Mouse (Mus musculus) urinary bladder, postnatal 10 days (tissue): ENCODE measurements around the gene Capn15.

Experiments
- DNase-seq: peaks from one replicate; pipeline ENCODE4 v3.0.0; 2022; ENCODE audit warnings: low spot score

Gene Capn15

GRCm38 (mm10) chr17:25919144-25919785 lies 66.3 kb downstream of the Capn15 start, which contains the start of gene Rab40c:
TSS of gene Rab40c (minus strand) at chr17:25919727.
- no peak for DNase-seq

GRCm38 (mm10) chr17:25918037-25918750 lies 67.4 kb downstream of the Capn15 start:
- no peak for DNase-seq

- no peak for DNase-seq
Measured at GRCm38 (mm10) chr17:25916931-25917647, 68.5 kb downstream of the Capn15 start.

GRCm38 (mm10) chr17:25914295-25914694 lies 71.3 kb downstream of the Capn15 start:
- DNase-seq, result no peak

GRCm38 (mm10) chr17:25913877-25914275 lies 71.7 kb downstream of the Capn15 start:
- DNase-seq, result no peak

- DNase-seq, result no peak
Measured at GRCm38 (mm10) chr17:25913186-25913876, 72.3 kb downstream of the Capn15 start.

GRCm38 (mm10) chr17:25911816-25912215 lies 73.8 kb downstream of the Capn15 start:
- no peak for DNase-seq
